Mouse (Mus musculus) hindbrain, embryonic 11.5 days (tissue): Measurements from ENCODE around the gene Fam69a. TPM values are rescaled to one million over a fixed set of nuclear protein-coding genes. Genes with fewer than 3 reads are reported as not detected.
A peak's percentile ranks its signal among the peaks of the same experiment; 100 is the strongest.
"Not testable (repeated sequence)": the region's sequence is repeated elsewhere in the genome, so short reads cannot be mapped to it uniquely, and the experiment has no call there.

Experiments used
- ATAC-seq: fragments of 200-750 bp; cut with Nextera tagmentation; 2 replicates; pipeline ENCODE4 v1.8.0; 2017; ENCODE audit warnings: mild to moderate bottlenecking, moderate TSS enrichment, moderate library complexity; ENCODE audit not compliant: low FRiP score
- DNase-seq: peaks from one replicate; pipeline ENCODE4 v3.0.0-alpha.2; 2015; ENCODE audit warnings: low spot score
- H3K27ac ChIP-seq: fragments of 300-500 bp; sonication (generic); 2 replicates; pipeline ENCODE4 v1.5.1; 2014; ENCODE audit warnings: mild to moderate bottlenecking, low read depth, low read length
- H3K27me3 ChIP-seq: fragments of 300-500 bp; sonication (generic); 2 replicates; pipeline ENCODE4 v1.6.1; 2014; ENCODE audit warnings: mild to moderate bottlenecking, low read length, moderate library complexity, mixed read lengths; ENCODE audit not compliant: control insufficient read depth, insufficient read depth
- H3K36me3 ChIP-seq: fragments of 300-500 bp; sonication (generic); 2 replicates; pipeline ENCODE4 v1.6.1; 2014; ENCODE audit warnings: mild to moderate bottlenecking, low read length, moderate library complexity, mixed read lengths; ENCODE audit not compliant: control insufficient read depth, insufficient read depth
- H3K4me1 ChIP-seq: fragments of 300-500 bp; sonication (generic); replicated peaks from 2 replicates; pipeline ENCODE4 v1.6.1; 2014; ENCODE audit warnings: low read length, mixed read lengths; ENCODE audit not compliant: control insufficient read depth, insufficient read depth
- H3K4me2 ChIP-seq: fragments of 300-500 bp; sonication (generic); replicated peaks from 2 replicates; pipeline ENCODE4 v1.6.1; 2014; ENCODE audit warnings: mild to moderate bottlenecking, low read depth, low read length
- H3K4me3 ChIP-seq: fragments of 300-500 bp; sonication (generic); 2 replicates; pipeline ENCODE4 v1.5.1; 2014; ENCODE audit warnings: low read depth, low read length
- H3K9ac ChIP-seq: fragments of 300-500 bp; sonication (generic); 2 replicates; pipeline ENCODE4 v1.6.1; 2014; ENCODE audit warnings: low read depth, low read length
- H3K9me3 ChIP-seq: fragments of 300-500 bp; sonication (generic); 2 replicates; pipeline ENCODE4 v1.6.1; 2016; ENCODE audit warnings: low read length; ENCODE audit not compliant: control insufficient read depth
- WGBS: fragments of 180-500 bp; shearing (Covaris S2); extraction: QIAGEN DNeasy Blood & Tissue Kit; methylation state at CpG from one replicate; pipeline ENCODE4 v1.1.7; 2014; 5-methylcytosine and 5-hydroxymethylcytosine counted together
- polyA plus RNA-seq: library from polyadenylated mRNA; unstranded; fragments of >200 nt; fragmentation: Nextera tagmentation; extraction: Ambion mirVana; gene quantifications from 2 replicates; pipeline ENCODE4 v1.2.1, GENCODE M21; 2014

Gene Fam69a
- polyA plus RNA-seq, 1 experiment from 2014 or later = 24.8 TPM

GRCm38 (mm10) chr5:107891515-107891914 is 95.4 kb downstream of the Fam69a start:
- H3K27me3 ChIP-seq, H3K9ac ChIP-seq, H3K9me3 ChIP-seq, H3K4me3 ChIP-seq, ATAC-seq, H3K4me2 ChIP-seq, H3K36me3 ChIP-seq, H3K27ac ChIP-seq, H3K4me1 ChIP-seq: not testable (repeated sequence)
- no CpG with 5 or more reads among the region's 1 CpGs for WGBS
- DNase-seq = peak; percentile 19

- no peak overlapping the region for H3K4me2 ChIP-seq
- DNase-seq (no peak), ATAC-seq (no peak)
- no peaks in the 10 kb centered on the region for H3K36me3 ChIP-seq
- no peaks in the 10 kb centered on the region for H3K27me3 ChIP-seq
- H3K9me3 ChIP-seq = no peaks in the 10 kb centered on the region
- no peak overlapping the region for H3K27ac ChIP-seq
- WGBS = 67% methylated on average over 9 of the region's 9 CpGs
- H3K4me3 ChIP-seq = no peak overlapping the region
- no peak overlapping the region for H3K9ac ChIP-seq
- no peaks in the 10 kb centered on the region for H3K4me1 ChIP-seq
These were observed 96.6 kb downstream of the Fam69a start for GRCm38 (mm10) chr5:107889994-107890888.

GRCm38 (mm10) chr5:107880710-107881109 is 106.2 kb downstream of the Fam69a start:
- Histone ChIP-seq H3K36me3 (no peaks in the 10 kb centered on the region), H3K27ac (no peak overlapping the region), H3K4me3 (no peak overlapping the region), H3K9ac (no peak overlapping the region), H3K27me3 (no peaks in the 10 kb centered on the region), H3K9me3 (no peaks in the 10 kb centered on the region), H3K4me2 (no peak overlapping the region), H3K4me1 (no peaks in the 10 kb centered on the region)
- DNase-seq = no peak
- ATAC-seq = no peak
- 85% methylated on average over 5 of the region's 5 CpGs for WGBS

GRCm38 (mm10) chr5:107877053-107877452 is 109.8 kb downstream of the Fam69a start:
- H3K9ac ChIP-seq = no peak overlapping the region
- no peak overlapping the region for H3K4me3 ChIP-seq
- ATAC-seq (no peak), DNase-seq (no peak)
- H3K27ac ChIP-seq = no peak overlapping the region
- H3K4me1 ChIP-seq = no peaks in the 10 kb centered on the region
- no peaks in the 10 kb centered on the region for H3K36me3 ChIP-seq
- H3K4me2 ChIP-seq = no peak overlapping the region
- no peaks in the 10 kb centered on the region for H3K27me3 ChIP-seq
- H3K9me3 ChIP-seq = no peaks in the 10 kb centered on the region
- WGBS = 81% methylated on average over 1 of the region's 1 CpGs

GRCm38 (mm10) chr5:107875261-107875611 is 111.6 kb downstream of the Fam69a start:
- DNase-seq = no peak
- Histone ChIP-seq H3K9ac (no peak overlapping the region), H3K36me3 (no peaks in the 10 kb centered on the region), H3K27ac (no peak overlapping the region), H3K4me1 (no peaks in the 10 kb centered on the region), H3K4me3 (no peak overlapping the region), H3K4me2 (no peak overlapping the region), H3K9me3 (no peaks in the 10 kb centered on the region), H3K27me3 (no peaks in the 10 kb centered on the region)
- ATAC-seq = no peak

DNA sequence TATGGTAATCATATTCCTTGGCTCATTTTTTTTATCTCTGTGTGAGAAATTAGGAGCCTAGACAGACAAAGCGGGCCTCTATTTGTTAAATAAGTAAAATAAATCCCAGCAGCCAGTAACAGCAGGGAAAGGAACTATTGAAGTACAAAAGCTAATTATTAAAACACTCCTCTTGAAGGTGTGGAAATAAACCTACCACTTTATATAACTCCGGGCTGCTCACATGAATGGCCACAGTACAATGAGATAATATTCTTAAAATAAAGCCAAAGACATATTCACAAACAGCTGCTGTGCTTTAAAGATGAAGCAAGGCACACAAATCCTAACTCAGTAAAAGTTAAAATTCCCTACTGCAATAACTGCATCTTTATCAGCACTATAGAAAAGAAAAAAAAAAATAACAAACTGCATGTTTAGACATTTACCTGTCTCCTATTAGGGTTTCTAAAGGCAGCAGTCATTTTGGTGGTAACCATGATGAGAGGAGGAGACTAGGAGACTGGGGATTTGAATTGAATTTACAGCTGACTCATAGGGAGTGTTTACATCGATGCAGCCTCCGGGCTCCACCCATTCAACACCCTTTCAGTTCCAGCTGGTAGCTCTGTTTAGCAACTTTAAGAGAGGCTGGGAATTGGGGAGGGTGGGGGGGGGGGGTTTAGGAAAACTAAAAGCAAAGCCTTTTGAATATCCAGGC is 112.2 kb downstream of the Fam69a start, which contains the start of gene Evi5:
Gene Evi5, minus strand, starts transcription at position 547 of the 700 bp plus-strand sequence.
- Histone ChIP-seq H3K4me1 (no peaks in the 10 kb centered on the region), H3K9ac (no peak within 1 kb of the TSS), H3K27me3 (no peaks in the 10 kb centered on the region), H3K36me3 (no peaks in the 10 kb centered on the region), H3K27ac (no peak within 1 kb of the TSS), H3K9me3 (no peaks in the 10 kb centered on the region), H3K4me3 (no peak within 1 kb of the TSS), H3K4me2 (no peak within 1 kb of the TSS)
- DNase-seq = no peak
- WGBS = 51% methylated on average over 4 of the region's 4 CpGs
- ATAC-seq = no peak

GRCm38 (mm10) chr5:107873886-107874302 is 113.0 kb downstream of the Fam69a start:
- H3K36me3 ChIP-seq = no peaks in the 10 kb centered on the region
- WGBS = 74% methylated on average over 7 of the region's 7 CpGs
- H3K27ac ChIP-seq = no peak overlapping the region
- H3K4me3 ChIP-seq = no peak overlapping the region
- no peaks in the 10 kb centered on the region for H3K9me3 ChIP-seq
- no peak overlapping the region for H3K4me2 ChIP-seq
- H3K27me3 ChIP-seq = no peaks in the 10 kb centered on the region
- H3K4me1 ChIP-seq = no peaks in the 10 kb centered on the region
- ATAC-seq = no peak
- DNase-seq = no peak
- H3K9ac ChIP-seq = no peak overlapping the region

DNA sequence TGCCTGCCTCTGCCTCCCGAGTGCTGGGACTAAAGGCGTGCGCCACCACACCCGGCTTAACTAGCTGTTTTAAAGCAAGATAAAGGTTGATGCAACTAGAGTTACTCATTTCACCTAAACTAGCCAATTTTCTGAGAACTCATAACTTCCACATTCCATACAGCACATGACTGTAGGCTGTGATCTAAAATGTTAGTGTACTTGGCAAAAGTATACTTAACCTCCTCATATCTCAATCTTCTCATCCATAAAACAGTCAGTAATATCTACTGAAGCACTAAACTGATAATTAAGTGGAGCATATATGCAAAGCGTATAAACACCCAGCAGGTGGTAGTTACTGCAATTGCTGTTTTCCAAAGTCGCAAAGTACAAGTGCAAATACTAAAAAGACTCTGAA is 113.6 kb downstream of the Fam69a start:
- DNase-seq = no peak
- no peak overlapping the region for H3K4me2 ChIP-seq
- no peaks in the 10 kb centered on the region for H3K27me3 ChIP-seq
- H3K9ac ChIP-seq = no peak overlapping the region
- no peaks in the 10 kb centered on the region for H3K36me3 ChIP-seq
- no peak overlapping the region for H3K27ac ChIP-seq
- no peak for ATAC-seq
- H3K9me3 ChIP-seq = no peaks in the 10 kb centered on the region
- H3K4me1 ChIP-seq = no peaks in the 10 kb centered on the region
- no peak overlapping the region for H3K4me3 ChIP-seq
- WGBS = 93% methylated on average over 6 of the region's 6 CpGs

DNA sequence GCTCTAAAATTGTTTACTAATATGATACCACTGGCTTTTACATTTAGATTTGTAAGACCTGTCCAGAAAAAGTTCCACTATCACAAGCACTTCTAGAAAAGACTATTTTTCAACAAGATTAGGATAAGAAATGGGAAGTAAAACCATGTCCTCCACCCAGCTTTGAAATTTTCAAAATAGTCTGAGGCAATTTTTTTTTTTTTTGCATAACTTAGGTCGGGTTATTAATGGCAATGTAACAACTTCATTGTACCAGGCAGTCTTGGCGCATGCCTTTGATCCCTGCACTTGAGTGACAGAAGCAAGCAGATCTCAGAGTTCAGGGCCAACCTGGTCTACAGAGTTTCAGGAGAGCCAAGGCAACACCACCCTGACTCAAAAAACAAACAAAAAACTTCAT is 117.2 kb downstream of the Fam69a start:
- Histone ChIP-seq H3K4me1 (no peaks in the 10 kb centered on the region), H3K4me3 (no peak overlapping the region), H3K4me2 (no peak overlapping the region), H3K36me3 (no peaks in the 10 kb centered on the region), H3K27ac (no peak overlapping the region), H3K9ac (no peak overlapping the region), H3K27me3 (no peaks in the 10 kb centered on the region), H3K9me3 (no peaks in the 10 kb centered on the region)
- ATAC-seq = no peak
- WGBS = 61% methylated on average over 2 of the region's 2 CpGs
- no peak for DNase-seq
